Mouse (Mus musculus): ENCODE measurements around the gene Pdcd7. TPM values are rescaled to one million over a fixed set of nuclear protein-coding genes. Genes with fewer than 3 reads are reported as not detected.

Gene Pdcd7
- 8.5 and 11.2 TPM in 2 replicates for polyA plus RNA-seq (2015; fragmentation: Nextera tagmentation; extraction: Ambion mirVana)

DNA sequence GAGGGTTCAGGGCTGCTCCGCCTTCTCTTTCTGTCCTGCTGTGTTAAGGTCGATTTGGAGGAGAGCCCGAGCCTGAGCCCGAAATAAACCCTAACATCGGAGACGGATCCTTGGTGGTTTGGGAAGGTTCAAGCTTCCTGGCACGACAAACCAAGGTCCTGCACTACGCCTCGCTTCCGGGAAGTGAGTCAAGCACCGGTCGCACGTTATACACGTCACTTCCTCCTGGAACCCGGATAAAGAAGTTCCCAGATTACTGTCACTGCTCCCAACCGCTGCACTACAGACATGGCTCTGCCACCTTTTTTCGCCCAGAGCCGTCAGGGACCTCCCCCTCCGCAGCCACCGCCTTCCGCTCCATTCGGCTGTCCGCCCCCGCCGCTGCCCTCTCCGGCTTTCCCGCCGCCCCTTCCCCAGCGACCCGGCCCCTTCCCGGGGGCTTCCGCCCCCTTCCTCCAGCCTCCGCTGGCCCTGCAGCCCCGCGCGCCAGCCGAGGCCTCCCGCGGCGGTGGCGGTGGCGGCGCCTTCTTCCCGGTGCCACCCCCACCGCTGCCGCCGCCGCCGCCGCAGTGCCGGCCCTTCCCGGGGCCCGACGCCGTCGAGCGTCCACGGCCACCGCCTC lies at the start of gene Pdcd7:
Gene Pdcd7, plus strand, starts transcription at position 251 of the 622 bp plus-strand sequence.

GRCm38 (mm10) chr9:65360641-65361448 lies 14.9 kb downstream of the Pdcd7 start, which contains the start of gene Ubap1l:
Gene Ubap1l (plus strand): TSS chr9:65361041.

DNA sequence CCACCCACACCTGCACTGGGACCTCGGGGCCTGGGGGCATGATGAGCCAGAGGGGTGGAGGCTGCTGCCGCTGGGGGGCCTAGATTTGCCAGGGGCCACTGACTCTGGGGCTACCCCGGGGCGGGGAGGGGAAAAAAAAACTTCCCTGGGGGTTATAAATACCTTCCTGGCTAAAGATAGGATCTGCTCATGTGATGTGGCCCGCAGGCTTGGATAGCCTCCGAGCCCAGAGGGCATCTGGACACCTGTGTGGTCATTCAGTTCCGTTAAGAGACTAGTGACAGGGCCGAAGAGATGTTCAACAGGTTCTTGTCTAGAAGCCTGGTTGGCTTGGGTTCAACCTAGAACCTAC lies 45.7 kb downstream of the Pdcd7 start, which contains the start of gene Kbtbd13:
Gene Kbtbd13, minus strand, starts transcription at position 40 of the 352 bp plus-strand sequence.

DNA sequence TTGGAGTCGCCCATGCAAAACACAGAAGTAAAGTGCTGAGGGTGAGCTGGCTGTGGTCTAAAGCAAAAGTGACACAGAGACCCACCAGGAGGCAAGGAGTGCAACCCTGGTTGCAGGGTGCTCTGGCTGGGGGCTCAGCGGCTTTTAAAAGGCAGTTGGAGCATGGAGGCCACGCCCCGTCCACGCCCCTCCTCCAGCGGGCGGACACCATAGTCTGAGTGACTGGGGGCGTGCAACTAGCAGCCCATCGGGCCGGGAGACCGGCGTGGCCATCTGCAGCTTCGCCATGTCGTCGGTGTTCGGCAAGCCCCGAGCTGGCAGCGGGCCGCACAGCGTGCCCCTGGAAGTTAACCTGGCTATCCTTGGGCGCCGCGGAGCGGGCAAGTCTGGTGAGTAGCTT lies 52.4 kb downstream of the Pdcd7 start, which contains the start of gene Rasl12:
Gene Rasl12, plus strand, starts transcription at position 228 of the 400 bp plus-strand sequence.

Other genes with a start within 250 kb of the Pdcd7 start
- gene Igdcc4, start 244.6 kb upstream of the Pdcd7 start, polyA plus RNA-seq (2015; fragmentation: Nextera tagmentation; extraction: Ambion mirVana): 7.5 and 11.0 TPM in 2 replicates
- 1.4 and 2.0 TPM in 2 replicates for gene Igdcc3, start 204.9 kb upstream of the Pdcd7 start, polyA plus RNA-seq (2015; fragmentation: Nextera tagmentation; extraction: Ambion mirVana)
- 14.7 and 25.6 TPM in 2 replicates for gene Parp16, start 150.8 kb upstream of the Pdcd7 start, polyA plus RNA-seq (2015; fragmentation: Nextera tagmentation; extraction: Ambion mirVana)
- gene Cilp, start 80.9 kb upstream of the Pdcd7 start, polyA plus RNA-seq (2015; fragmentation: Nextera tagmentation; extraction: Ambion mirVana): 1.2 and 2.6 TPM in 2 replicates
- 52.5 and 74.9 TPM in 2 replicates for gene Clpx, start 51.8 kb upstream of the Pdcd7 start, polyA plus RNA-seq (2015; fragmentation: Nextera tagmentation; extraction: Ambion mirVana)
- 0.09 and 0.10 TPM in 2 replicates for gene Ubap1l, start 14.9 kb downstream of the Pdcd7 start, polyA plus RNA-seq (2015; fragmentation: Nextera tagmentation; extraction: Ambion mirVana)
- 0.26 and 0.35 TPM in 2 replicates for gene Kbtbd13, start 45.5 kb downstream of the Pdcd7 start, polyA plus RNA-seq (2015; fragmentation: Nextera tagmentation; extraction: Ambion mirVana)
- 3.5 and 4.7 TPM in 2 replicates for gene Rasl12, start 52.4 kb downstream of the Pdcd7 start, polyA plus RNA-seq (2015; fragmentation: Nextera tagmentation; extraction: Ambion mirVana)
- 1.3 TPM in 1 of 2 replicates, not detected in the other for gene Slc51b, start 76.9 kb downstream of the Pdcd7 start, polyA plus RNA-seq (2015; fragmentation: Nextera tagmentation; extraction: Ambion mirVana)
- 11.7 and 17.8 TPM in 2 replicates for gene Mtfmt, start 89.7 kb downstream of the Pdcd7 start, polyA plus RNA-seq (2015; fragmentation: Nextera tagmentation; extraction: Ambion mirVana)
- 85.8 and 102 TPM in 2 replicates for gene Spg21, start 114.8 kb downstream of the Pdcd7 start, polyA plus RNA-seq (2015; fragmentation: Nextera tagmentation; extraction: Ambion mirVana)
- 0.10 TPM in 1 of 2 replicates, not detected in the other for gene Ankdd1a, start 174.1 kb downstream of the Pdcd7 start, polyA plus RNA-seq (2015; fragmentation: Nextera tagmentation; extraction: Ambion mirVana)
- 21.8 and 32.3 TPM in 2 replicates for gene Plekho2, start 233.9 kb downstream of the Pdcd7 start, polyA plus RNA-seq (2015; fragmentation: Nextera tagmentation; extraction: Ambion mirVana)
- gene Pif1, start 241.1 kb downstream of the Pdcd7 start, polyA plus RNA-seq (2015; fragmentation: Nextera tagmentation; extraction: Ambion mirVana): 1.6 and 2.4 TPM in 2 replicates

All from adrenal gland, postnatal 0 days (tissue).